In the genomic region with DNA sequence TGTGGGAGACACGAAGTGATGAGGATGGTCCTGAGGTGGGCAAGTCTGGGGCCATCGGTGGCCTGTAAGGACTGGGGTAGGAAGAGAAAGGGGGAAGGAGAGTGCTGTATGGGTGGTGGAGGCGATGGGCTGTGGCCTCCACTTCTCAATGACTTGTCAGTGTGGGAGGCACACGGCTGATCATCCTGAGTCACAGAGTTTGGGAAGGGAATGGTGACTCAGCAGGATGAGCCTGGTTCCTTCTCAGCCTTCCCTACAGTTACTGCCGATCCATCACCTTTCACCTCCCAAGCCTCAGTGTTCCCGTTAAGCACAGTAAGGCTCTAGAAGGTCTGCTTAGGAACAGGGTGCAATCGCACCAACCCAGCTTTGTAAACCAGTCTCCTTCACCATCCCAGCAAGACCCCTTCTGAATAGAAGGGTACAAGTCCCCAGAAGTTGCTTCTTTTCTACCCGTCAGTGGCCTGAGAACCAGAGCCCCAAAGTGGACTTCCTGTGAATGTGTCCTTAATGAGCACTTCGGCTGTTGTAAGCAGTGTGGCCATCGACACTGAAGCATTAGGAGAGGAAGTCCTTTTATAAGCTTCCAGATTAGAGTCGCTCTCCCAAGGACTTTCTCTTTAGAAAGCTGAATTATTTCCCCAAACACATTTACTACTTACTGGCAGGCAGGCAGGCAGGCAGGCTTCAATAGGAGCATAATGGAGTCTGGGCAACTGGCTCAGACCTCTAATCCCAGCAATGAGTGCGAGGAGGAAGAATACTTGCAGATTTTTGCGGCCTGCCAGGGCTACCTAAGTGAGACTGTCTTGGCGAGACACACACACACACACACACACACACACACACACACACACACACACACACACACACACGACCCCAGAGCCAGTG, we compare ENCODE assay signal across 9 mouse cellular contexts. TPM values are rescaled to one million over a fixed set of nuclear protein-coding genes. Genes with fewer than 3 reads are reported as not detected.
A peak's percentile ranks its signal among the peaks of the same experiment; 100 is the strongest.
DNase-seq lines count a peak whose midpoint lies in the region; ATAC-seq and TF ChIP-seq lines count a peak whose summit lies in the region.
"Had no signal": no experiment of that assay in that cellular context is flagged by ENCODE, and none has a peak within 500 bp of the region (broad histone marks: within the 10 kb centered on the region; RNA-seq: fewer than 3 reads in every experiment).

No protein-coding gene starts in this region.

- peaks cover 18% of the 10 kb centered on the region; the same call in 1 of the 2 replicates for H3K36me3 ChIP-seq in intestine, embryonic 15.5 days
- peaks cover 71% of the 10 kb centered on the region for H3K36me3 ChIP-seq in intestine, postnatal 0 days (ENCODE audit: control insufficient read depth, insufficient read depth)
- H3K36me3 ChIP-seq in liver, embryonic 11.5 days (ENCODE audit: control insufficient read depth, insufficient read depth, low read length), result peaks cover 18% of the 10 kb centered on the region; the same call in 1 of the 2 replicates

- peak; percentile 70 for DNase-seq in 3T3-L1 (ENCODE audit: low read depth, low spot score)
- peak; percentile 67 for DNase-seq in adrenal gland, adult 8-10 months
- no peak for DNase-seq in liver, embryonic 11.5 days (ENCODE audit: low spot score)
- no peak for DNase-seq in ovary, postnatal 10 days (ENCODE audit: low spot score)
- DNase-seq in kidney, postnatal 25 days, result no peak
- DNase-seq in layer of hippocampus, postnatal 25 days (ENCODE audit: extremely low spot score in 1 of 2, low spot score in 1 of 2), result no peak

- H3K9ac ChIP-seq in intestine, embryonic 15.5 days, result no peak overlapping the region
- no peak overlapping the region for H3K9ac ChIP-seq in intestine, postnatal 0 days (ENCODE audit: low read depth, low read length)
- H3K9ac ChIP-seq in liver, embryonic 11.5 days (ENCODE audit: low read depth, low read length), result no peak overlapping the region

- H3K4me3 ChIP-seq in intestine, embryonic 15.5 days (replicated peaks), result no peak overlapping the region
- no peak overlapping the region for H3K4me3 ChIP-seq in intestine, postnatal 0 days (ENCODE audit: low read depth, low read length)
- no peak overlapping the region for H3K4me3 ChIP-seq in liver, embryonic 11.5 days (ENCODE audit: low read depth, low read length)

- no peak overlapping the region for H3K4me2 ChIP-seq in intestine, embryonic 15.5 days (replicated peaks)
- no peak overlapping the region for H3K4me2 ChIP-seq in intestine, postnatal 0 days (replicated peaks; ENCODE audit: low read depth)
- H3K4me2 ChIP-seq in liver, embryonic 11.5 days, result no peak overlapping the region

- WGBS in intestine, embryonic 15.5 days, result 73% methylated on average over 15 of the region's 15 CpGs
- WGBS in intestine, postnatal 0 days, result 71% methylated on average over 15 of the region's 15 CpGs
- 67% methylated on average over 15 of the region's 15 CpGs for WGBS in liver, embryonic 11.5 days

- no peaks in the 10 kb centered on the region for H3K9me3 ChIP-seq in intestine, embryonic 15.5 days
- H3K9me3 ChIP-seq in intestine, postnatal 0 days (ENCODE audit: control insufficient read depth), result no peaks in the 10 kb centered on the region
- no peaks in the 10 kb centered on the region for H3K9me3 ChIP-seq in liver, embryonic 11.5 days (ENCODE audit: control insufficient read depth, low read length)

- H3K4me1 ChIP-seq in intestine, embryonic 15.5 days (replicated peaks), result no peaks in the 10 kb centered on the region
- no peaks in the 10 kb centered on the region for H3K4me1 ChIP-seq in intestine, postnatal 0 days (replicated peaks; ENCODE audit: control insufficient read depth, insufficient read depth, low read length)
- H3K4me1 ChIP-seq in liver, embryonic 11.5 days (replicated peaks; ENCODE audit: control insufficient read depth, insufficient read depth, low read length), result 0 out of 2 replicates have a peak, but pooled peaks cover 4% of the 10 kb centered on the region

- H3K27me3 ChIP-seq in intestine, embryonic 15.5 days (replicated peaks), result no peaks in the 10 kb centered on the region
- H3K27me3 ChIP-seq in intestine, postnatal 0 days (replicated peaks; ENCODE audit: control insufficient read depth, insufficient read depth, low read length), result no peaks in the 10 kb centered on the region
- H3K27me3 ChIP-seq in liver, embryonic 11.5 days (replicated peaks; ENCODE audit: control insufficient read depth, insufficient read depth, low read length), result no peaks in the 10 kb centered on the region

- H3K27ac ChIP-seq in intestine, embryonic 15.5 days, result no peak overlapping the region
- no peak overlapping the region for H3K27ac ChIP-seq in intestine, postnatal 0 days (ENCODE audit: low read depth, low read length)
- H3K27ac ChIP-seq in liver, embryonic 11.5 days (ENCODE audit: low read depth, low read length), result 0 out of 2 replicates have a peak overlapping the region, but pooled peaks have one; percentile 3
- H3K27ac ChIP-seq: kidney, postnatal 0 days had no signal

- peak; percentile 39 for ATAC-seq in intestine, embryonic 15.5 days
- ATAC-seq in intestine, postnatal 0 days, result no peak
- no peak for ATAC-seq in liver, embryonic 11.5 days (replicated peaks; ENCODE audit: low FRiP score)

- TF ChIP-seq CTCF in intestine, postnatal 0 days (IDR thresholded peaks at IDR 0.05; ENCODE audit: low read depth), result no peak

RNA-seq across cellular contexts. Expression of a gene that starts 17.2 kb away (rescaled TPM):
- polyA plus RNA-seq in intestine, embryonic 15.5 days (2015; fragmentation: Nextera tagmentation; extraction: Ambion mirVana), result 12.6 and 15.0 TPM in 2 replicates
- 8.4 and 9.0 TPM in 2 replicates for polyA plus RNA-seq in intestine, postnatal 0 days (2015; fragmentation: Nextera tagmentation; extraction: Ambion mirVana)
- total RNA-seq in adrenal gland, adult 8-10 months (2022), result 10 to 100 TPM; 31.0 to 39.7 (median 33.2) TPM
- 9.7 and 9.8 TPM in 2 replicates for polyA plus RNA-seq in liver, embryonic 11.5 days (2014; fragmentation: Nextera tagmentation; extraction: Ambion mirVana)
- 10 to 100 TPM; 10.1 to 11.3 TPM for total RNA-seq in layer of hippocampus, postnatal 25 days (2021)

RNA-seq across cellular contexts. Expression of a gene that starts 43.3 kb away (rescaled TPM):
- 11.4 and 12.3 TPM in 2 replicates for polyA plus RNA-seq in intestine, embryonic 15.5 days (2015; fragmentation: Nextera tagmentation; extraction: Ambion mirVana)
- 11.4 and 14.6 TPM in 2 replicates for polyA plus RNA-seq in intestine, postnatal 0 days (2015; fragmentation: Nextera tagmentation; extraction: Ambion mirVana)
- 10 to 100 TPM; 26.7 to 31.3 (median 30.3) TPM for total RNA-seq in adrenal gland, adult 8-10 months (2022)
- 23.0 and 24.5 TPM in 2 replicates for polyA plus RNA-seq in liver, embryonic 11.5 days (2014; fragmentation: Nextera tagmentation; extraction: Ambion mirVana)
- 10 to 100 TPM; 28.9 to 30.1 TPM for total RNA-seq in layer of hippocampus, postnatal 25 days (2021)

RNA-seq across cellular contexts. Expression of a gene that starts 45.3 kb away (rescaled TPM):
- polyA plus RNA-seq in intestine, embryonic 15.5 days (2015; fragmentation: Nextera tagmentation; extraction: Ambion mirVana), result 57.2 and 58.3 TPM in 2 replicates
- polyA plus RNA-seq in intestine, postnatal 0 days (2015; fragmentation: Nextera tagmentation; extraction: Ambion mirVana), result 54.7 and 60.6 TPM in 2 replicates
- 100 to 1,000 TPM; 118 to 213 (median 160) TPM for total RNA-seq in adrenal gland, adult 8-10 months (2022)
- polyA plus RNA-seq in liver, embryonic 11.5 days (2014; fragmentation: Nextera tagmentation; extraction: Ambion mirVana), result 34.7 and 38.4 TPM in 2 replicates
- total RNA-seq in layer of hippocampus, postnatal 25 days (2021), result 10 to 100 TPM; 27.3 to 30.6 TPM

Comparison
In these comparisons a context has a peak if more than half of its experiments do, and no peak if none do; other contexts are left out.
1. DNase-seq: peak in 3T3-L1 (single experiment) and adrenal gland, adult 8-10 months (single experiment); none in liver, embryonic 11.5 days (single experiment), ovary, postnatal 10 days (single experiment), kidney, postnatal 25 days (0 of 2) and layer of hippocampus, postnatal 25 days (0 of 2).